21 mouse cellular contexts compared by ENCODE assay signal in genomic region chr11:81570406-81570805, GRCm38 (mm10).
DNase-seq lines count a peak whose midpoint lies in the region; ATAC-seq lines count a peak whose summit lies in the region.
"Had no signal": no experiment of that assay in that cellular context is flagged by ENCODE, and none has a peak within 500 bp of the region (broad histone marks: within the 10 kb centered on the region; RNA-seq: fewer than 3 reads in every experiment).

No protein-coding gene starts in this region.

- DNase-seq in cerebellum, postnatal 10 days: peak; percentile 82 to 83
- no peak for DNase-seq in cerebellum, adult 11-12 months
- DNase-seq in layer of hippocampus, adult 11-12 months (ENCODE audit: low spot score): peak; percentile 29
- no peak for DNase-seq in layer of hippocampus, adult 8-10 months (ENCODE audit: low spot score in 2 of 2)
- peak; percentile 26 for DNase-seq in right cerebral cortex, adult 18-20 months
- DNase-seq in right cerebral cortex, adult 2 months (ENCODE audit: low spot score in 2 of 2): no peak
- DNase-seq in liver, embryonic 11.5 days (ENCODE audit: low spot score): no peak
- DNase-seq: adrenal gland, postnatal 25 days; gastrocnemius, postnatal 14 days; heart, adult 2 months; heart, postnatal 4 days; lung, adult 2 months; lung, postnatal 36 days; thymus, adult 18-20 months; thymus, postnatal 4 days had no signal

- no peak for ATAC-seq in liver, embryonic 11.5 days (replicated peaks; ENCODE audit: low FRiP score)
- ATAC-seq: hindbrain, embryonic 16.5 days; intestine, postnatal 0 days had no signal

- no peak overlapping the region for H3K4me3 ChIP-seq in liver, embryonic 11.5 days (ENCODE audit: low read depth, low read length)
- H3K4me3 ChIP-seq: embryonic facial prominence, embryonic 13.5 days; heart, adult 2 months; limb, embryonic 10.5 days; neural tube, embryonic 13.5 days; stomach, embryonic 15.5 days had no signal

- H3K9me3 ChIP-seq in liver, embryonic 11.5 days (ENCODE audit: control insufficient read depth, low read length): no peaks in the 10 kb centered on the region
- H3K9me3 ChIP-seq: embryonic facial prominence, embryonic 13.5 days; limb, embryonic 10.5 days; neural tube, embryonic 13.5 days; stomach, embryonic 15.5 days had no signal

- H3K27me3 ChIP-seq in liver, embryonic 11.5 days (replicated peaks; ENCODE audit: control insufficient read depth, insufficient read depth, low read length): no peaks in the 10 kb centered on the region
- H3K27me3 ChIP-seq: embryonic facial prominence, embryonic 13.5 days; neural tube, embryonic 13.5 days; stomach, embryonic 15.5 days had no signal

- no peak overlapping the region for H3K27ac ChIP-seq in liver, embryonic 11.5 days (ENCODE audit: low read depth, low read length)
- H3K27ac ChIP-seq: embryonic facial prominence, embryonic 13.5 days; heart, adult 2 months; limb, embryonic 10.5 days; neural tube, embryonic 13.5 days; stomach, embryonic 15.5 days had no signal

- H3K4me2 ChIP-seq in liver, embryonic 11.5 days: no peak overlapping the region
- H3K4me2 ChIP-seq: embryonic facial prominence, embryonic 13.5 days; neural tube, embryonic 13.5 days; stomach, embryonic 15.5 days had no signal

- H3K9ac ChIP-seq in liver, embryonic 11.5 days (ENCODE audit: low read depth, low read length): no peak overlapping the region
- H3K9ac ChIP-seq: embryonic facial prominence, embryonic 13.5 days; neural tube, embryonic 13.5 days; stomach, embryonic 15.5 days had no signal

- no peaks in the 10 kb centered on the region for H3K4me1 ChIP-seq in liver, embryonic 11.5 days (replicated peaks; ENCODE audit: control insufficient read depth, insufficient read depth, low read length)
- H3K4me1 ChIP-seq: embryonic facial prominence, embryonic 13.5 days; limb, embryonic 10.5 days; neural tube, embryonic 13.5 days; stomach, embryonic 15.5 days had no signal

- WGBS in liver, embryonic 11.5 days: 53% methylated on average over 3 of the region's 3 CpGs

- H3K36me3 ChIP-seq in liver, embryonic 11.5 days (ENCODE audit: control insufficient read depth, insufficient read depth, low read length): no peaks in the 10 kb centered on the region
- H3K36me3 ChIP-seq: embryonic facial prominence, embryonic 13.5 days; limb, embryonic 10.5 days; neural tube, embryonic 13.5 days; stomach, embryonic 15.5 days had no signal

Comparison
In these comparisons a context has a peak if more than half of its experiments do, and no peak if none do; other contexts are left out.
1. DNase-seq: peak in cerebellum, postnatal 10 days (2 of 2), layer of hippocampus, adult 11-12 months (single experiment) and right cerebral cortex, adult 18-20 months (single experiment); none in cerebellum, adult 11-12 months (single experiment), layer of hippocampus, adult 8-10 months (0 of 2), right cerebral cortex, adult 2 months (0 of 2) and liver, embryonic 11.5 days (single experiment).